Comparison of ENCODE assay signal across 8 mouse cellular contexts in genomic region chr1:72254545-72255061, GRCm38 (mm10). TPM values are rescaled to one million over a fixed set of nuclear protein-coding genes. Genes with fewer than 3 reads are reported as not detected.
DNase-seq lines count a peak whose midpoint lies in the region; ATAC-seq and TF ChIP-seq lines count a peak whose summit lies in the region.

No protein-coding gene starts in this region.

- H3K4me2 ChIP-seq in forebrain, embryonic 13.5 days, result peak overlapping the region; percentile 64
- H3K4me2 ChIP-seq in neural tube, embryonic 15.5 days, result peak overlapping the region; percentile 76

- H3K27ac ChIP-seq in forebrain, embryonic 13.5 days, result peak overlapping the region; percentile 89
- peak overlapping the region; percentile 91 for H3K27ac ChIP-seq in neural tube, embryonic 15.5 days (replicated peaks)

- peaks cover 40% of the 10 kb centered on the region for H3K36me3 ChIP-seq in E14TG2a.4 (ENCODE audit: insufficient read depth, low read length)
- H3K36me3 ChIP-seq in forebrain, embryonic 13.5 days (ENCODE audit: poor library complexity, severe bottlenecking), result no peaks in the 10 kb centered on the region
- H3K36me3 ChIP-seq in neural tube, embryonic 15.5 days, result no peaks in the 10 kb centered on the region

- WGBS in forebrain, embryonic 13.5 days, result 1% methylated on average over 35 of the region's 35 CpGs
- 1% methylated on average over 35 of the region's 35 CpGs for WGBS in neural tube, embryonic 15.5 days

- peak overlapping the region; percentile 71 for H3K9ac ChIP-seq in forebrain, embryonic 13.5 days
- peak overlapping the region; percentile 49 for H3K9ac ChIP-seq in neural tube, embryonic 15.5 days (replicated peaks)

- DNase-seq in c-Kit-positive CD71-positive TER-119-positive erythroid progenitor cells, embryonic 14.5 days (ENCODE audit: low spot score), result peak; percentile 87
- peak; percentile 88 to 91 for DNase-seq in heart, postnatal 14 days
- DNase-seq in layer of hippocampus, adult 11-12 months (ENCODE audit: low spot score), result peak; percentile 89
- DNase-seq in lung, adult 18-20 months, result peak; percentile 87 to 91
- peak; percentile 91 for DNase-seq in testis, postnatal 14 days (ENCODE audit: low spot score)

- peak; percentile 92 for ATAC-seq in forebrain, embryonic 13.5 days
- ATAC-seq in neural tube, embryonic 15.5 days (ENCODE audit: low FRiP score), result peak; percentile 92

- peak overlapping the region; percentile 61 for H3K4me3 ChIP-seq in E14TG2a.4 (replicated peaks; ENCODE audit: low read length)
- H3K4me3 ChIP-seq in forebrain, embryonic 13.5 days, result peak overlapping the region; percentile 46
- peak overlapping the region; percentile 47 for H3K4me3 ChIP-seq in neural tube, embryonic 15.5 days (replicated peaks)

- TF ChIP-seq CTCF in E14TG2a.4 (conservative IDR thresholded peaks at IDR 0.05; ENCODE audit: low read length), result no peak

- no peaks in the 10 kb centered on the region for H3K9me3 ChIP-seq in E14TG2a.4 (ENCODE audit: low read length)
- no peaks in the 10 kb centered on the region for H3K9me3 ChIP-seq in forebrain, embryonic 13.5 days (replicated peaks)
- no peaks in the 10 kb centered on the region for H3K9me3 ChIP-seq in neural tube, embryonic 15.5 days (replicated peaks)

- peaks cover 66% of the 10 kb centered on the region for H3K4me1 ChIP-seq in E14TG2a.4 (replicated peaks; ENCODE audit: low read depth, low read length)
- peaks cover 20% of the 10 kb centered on the region for H3K4me1 ChIP-seq in forebrain, embryonic 13.5 days
- H3K4me1 ChIP-seq in neural tube, embryonic 15.5 days, result peaks cover 22% of the 10 kb centered on the region

- H3K27me3 ChIP-seq in E14TG2a.4 (ENCODE audit: insufficient read depth, low read length), result no peaks in the 10 kb centered on the region
- H3K27me3 ChIP-seq in forebrain, embryonic 13.5 days, result no peaks in the 10 kb centered on the region
- no peaks in the 10 kb centered on the region for H3K27me3 ChIP-seq in neural tube, embryonic 15.5 days (replicated peaks)

- intact Hi-C loops in heart, postnatal 14 days (cut with DNase I), result no loop called here

RNA-seq across cellular contexts. Expression of gene Pecr, which starts 29.5 kb away (rescaled TPM):
- 12.6 and 13.4 TPM in 2 replicates for polyA plus RNA-seq in forebrain, embryonic 13.5 days (2015; fragmentation: Nextera tagmentation; extraction: Ambion mirVana)
- 10 to 100 TPM; 11.1 to 11.4 TPM for total RNA-seq in heart, postnatal 14 days (2021)
- 8.0 and 14.8 TPM in 2 replicates for polyA plus RNA-seq in neural tube, embryonic 15.5 days (2015; fragmentation: Nextera tagmentation; extraction: Ambion mirVana)

RNA-seq across cellular contexts. Expression of gene Tmem169, which starts 29.6 kb away (rescaled TPM):
- 25.8 and 28.1 TPM in 2 replicates for polyA plus RNA-seq in forebrain, embryonic 13.5 days (2015; fragmentation: Nextera tagmentation; extraction: Ambion mirVana)
- total RNA-seq in heart, postnatal 14 days (2021), result not detected
- 30.9 and 32.8 TPM in 2 replicates for polyA plus RNA-seq in neural tube, embryonic 15.5 days (2015; fragmentation: Nextera tagmentation; extraction: Ambion mirVana)

RNA-seq across cellular contexts. Expression of gene Mreg, which starts 42.5 kb away (rescaled TPM):
- 1.3 and 1.5 TPM in 2 replicates for polyA plus RNA-seq in forebrain, embryonic 13.5 days (2015; fragmentation: Nextera tagmentation; extraction: Ambion mirVana)
- 10 to 100 TPM; 23.7 to 26.0 TPM for total RNA-seq in heart, postnatal 14 days (2021)
- polyA plus RNA-seq in neural tube, embryonic 15.5 days (2015; fragmentation: Nextera tagmentation; extraction: Ambion mirVana), result 2.9 and 21.3 TPM in 2 replicates

RNA-seq across cellular contexts. Expression of gene Xrcc5, which starts 52.6 kb away (rescaled TPM):
- 38.5 and 40.0 TPM in 2 replicates for polyA plus RNA-seq in forebrain, embryonic 13.5 days (2015; fragmentation: Nextera tagmentation; extraction: Ambion mirVana)
- total RNA-seq in heart, postnatal 14 days (2021), result 10 to 100 TPM; 11.7 to 12.6 TPM
- 15.1 and 27.7 TPM in 2 replicates for polyA plus RNA-seq in neural tube, embryonic 15.5 days (2015; fragmentation: Nextera tagmentation; extraction: Ambion mirVana)

Comparison
In these comparisons a context has a peak if more than half of its experiments do, and no peak if none do; other contexts are left out.
1. Peak in every context shown above with its lines: DNase-seq, ATAC-seq, H3K4me3 ChIP-seq and H3K27ac ChIP-seq.